Mouse (Mus musculus) testis, adult 2 months (tissue): ENCODE data around the gene Ccdc162.

ENCODE experiments used
- CTCF ChIP-seq: fragments of 200-500 bp; IDR thresholded peaks from 2 replicates; pipeline ENCODE4 v1.5.1; 2012; ENCODE audit warnings: low read depth, mild to moderate bottlenecking, inconsistent platforms, low read length, moderate library complexity; ENCODE audit not compliant: control insufficient read depth, insufficient read depth, insufficient replicate concordance
- POLR2A ChIP-seq: fragments of 200-500 bp; IDR thresholded peaks from 2 replicates; pipeline ENCODE4 v1.6.1; 2012; ENCODE audit warnings: low read depth, mild to moderate bottlenecking, inconsistent platforms, low read length, moderate library complexity; ENCODE audit not compliant: control insufficient read depth

- no peak for TF ChIP-seq CTCF
- no peak for TF ChIP-seq POLR2A
Measured at GRCm38 (mm10) chr10:41715557-41715956, 877 bp downstream of the Ccdc162 start.
